Mouse (Mus musculus): ENCODE data around the gene Itch.
"Not testable (repeated sequence)": the region's sequence is repeated elsewhere in the genome, so short reads cannot be mapped to it uniquely, and the experiment has no call there.

Gene Itch

DNA sequence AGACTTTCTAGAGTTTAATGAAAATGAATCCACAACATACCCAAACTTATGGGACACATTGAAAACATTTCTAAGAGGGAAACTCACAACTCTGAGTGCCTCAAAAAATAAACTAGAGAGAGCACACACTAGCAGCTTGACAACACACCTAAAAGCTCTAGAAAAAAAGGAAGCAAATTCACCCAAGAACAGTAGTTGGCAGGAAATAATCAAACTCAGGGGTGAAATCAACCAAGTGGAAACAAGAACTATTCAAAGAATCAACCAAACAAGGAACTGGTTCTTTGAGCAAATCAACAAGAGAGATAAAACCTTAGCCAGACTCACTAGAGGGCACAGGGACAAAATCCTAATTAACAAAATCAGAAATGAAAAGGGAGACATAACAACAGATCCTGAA lies 16.0 kb downstream of the Itch start:
- ATAC-seq (ENCODE audit: low TSS enrichment): not testable (repeated sequence)

GRCm38 (mm10) chr2:155207419-155207818 lies 74.1 kb downstream of the Itch start:
- ATAC-seq (ENCODE audit: low TSS enrichment): no peak

GRCm38 (mm10) chr2:155223145-155223544 lies 89.8 kb downstream of the Itch start:
- ATAC-seq (ENCODE audit: low TSS enrichment): no peak

DNA sequence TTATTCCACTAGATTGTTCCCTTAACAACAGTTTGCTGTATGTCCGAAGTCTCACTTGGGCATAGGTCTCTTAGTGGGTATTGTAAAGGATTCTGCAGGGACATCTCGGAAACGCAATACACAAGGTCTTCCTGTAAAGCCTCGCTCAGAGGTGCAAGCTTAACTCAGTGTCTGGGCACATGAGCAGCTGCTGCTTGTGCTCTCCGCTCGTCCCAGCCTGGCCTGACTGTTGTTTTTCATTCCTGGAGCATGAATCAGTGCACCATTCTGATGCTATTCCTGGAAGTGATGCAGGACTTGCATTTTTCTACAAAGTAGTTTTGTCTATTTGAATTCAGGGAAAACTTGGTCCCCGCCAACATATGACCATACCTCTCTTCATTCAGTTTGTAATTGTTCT lies 91.4 kb downstream of the Itch start:
- peak; percentile 77; the same call in 1 of the 2 replicates for ATAC-seq (ENCODE audit: low TSS enrichment)

- peak; percentile 88 for ATAC-seq (ENCODE audit: low TSS enrichment)
These were observed 102.5 kb downstream of the Itch start for GRCm38 (mm10) chr2:155235746-155236361.

- peak; percentile 99 for ATAC-seq (ENCODE audit: low TSS enrichment)
These were observed 103.2 kb downstream of the Itch start, which contains the start of gene Dynlrb1 for GRCm38 (mm10) chr2:155236362-155236992. Dynlrb1 (plus strand) TSS chr2:155236533.

DNA sequence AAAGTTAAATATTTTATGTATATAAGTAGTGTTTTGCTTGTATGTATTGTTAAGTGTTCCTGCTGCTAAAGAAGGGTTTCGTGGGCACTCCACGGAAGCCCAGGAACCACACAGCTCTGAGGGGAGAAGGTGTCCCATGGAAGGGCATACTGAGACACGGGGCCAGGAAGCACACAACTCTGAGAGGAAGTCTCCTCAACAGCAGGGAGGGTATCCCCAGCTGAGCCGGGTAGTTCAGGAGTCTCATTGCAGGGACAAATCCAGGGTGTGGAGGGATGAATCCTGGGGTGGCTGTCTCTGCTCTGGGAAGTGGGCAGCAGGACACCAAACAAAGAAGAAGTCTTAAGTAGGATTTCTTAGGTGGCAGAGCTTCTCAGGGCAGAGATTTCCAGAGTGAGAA lies 104.0 kb downstream of the Itch start:
- ATAC-seq (ENCODE audit: low TSS enrichment): no peak

- no peak for ATAC-seq (ENCODE audit: low TSS enrichment)
These were observed 107.6 kb downstream of the Itch start for GRCm38 (mm10) chr2:155240915-155241314.

- ATAC-seq (ENCODE audit: low TSS enrichment): peak; percentile 79
These were observed 109.1 kb downstream of the Itch start for GRCm38 (mm10) chr2:155242296-155242855.

DNA sequence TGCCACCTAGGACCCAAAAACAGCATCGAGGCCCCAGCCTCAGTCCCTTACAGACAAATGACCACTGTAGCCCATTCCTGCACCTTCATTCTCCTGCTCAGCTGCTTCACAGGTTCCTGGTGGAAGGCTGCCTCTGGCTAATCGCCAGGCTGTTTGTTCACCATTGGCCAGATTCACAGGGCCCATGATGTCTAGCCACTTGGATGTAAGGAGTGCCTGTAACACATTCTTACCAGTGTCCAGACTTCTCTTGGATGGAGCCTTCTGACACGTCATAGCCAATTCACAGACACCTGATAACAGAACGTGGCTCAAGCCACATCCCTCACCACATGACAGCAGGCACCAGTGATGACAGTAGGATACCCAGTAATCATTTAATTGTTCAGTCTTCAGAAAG lies 112.9 kb downstream of the Itch start:
- ATAC-seq (ENCODE audit: low TSS enrichment): no peak

DNA sequence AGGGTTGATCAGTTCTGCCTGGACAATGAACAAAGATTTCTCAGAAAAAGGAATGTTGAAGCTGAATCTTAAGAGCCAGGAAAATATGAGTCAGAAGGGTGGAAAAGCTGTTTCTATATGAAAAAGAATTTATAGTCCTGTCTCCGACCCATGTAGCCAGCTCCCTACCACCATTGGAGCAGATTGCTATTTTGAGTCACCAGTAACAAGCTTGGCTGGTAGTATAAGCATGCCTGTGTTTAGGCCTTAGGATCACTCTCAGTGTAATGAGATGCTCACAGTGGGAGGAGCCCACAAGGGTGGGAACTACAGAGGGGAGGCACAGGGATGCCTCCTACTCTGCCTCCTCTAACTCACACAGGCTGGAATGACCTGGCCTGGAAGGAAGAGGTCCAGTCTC lies 114.9 kb downstream of the Itch start:
- ATAC-seq (ENCODE audit: low TSS enrichment): no peak

DNA sequence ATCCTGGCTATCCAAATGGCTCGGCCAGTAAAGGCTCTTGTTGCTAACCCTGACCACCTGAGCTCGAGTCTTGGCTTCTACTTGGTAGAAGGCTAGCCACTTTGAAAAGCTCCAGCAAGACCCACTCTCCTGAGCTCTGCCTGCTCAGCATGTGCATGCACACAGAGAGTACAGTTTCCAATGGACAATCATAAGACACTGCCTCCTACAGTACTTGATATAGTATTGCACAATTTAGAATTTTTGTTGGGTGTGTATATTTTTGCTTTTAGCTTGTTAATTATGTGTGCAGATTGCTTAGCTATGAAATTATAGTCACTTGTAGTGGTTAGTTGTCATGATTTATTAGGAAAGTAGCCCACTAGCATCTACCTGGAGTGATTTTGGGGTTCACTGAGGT lies 115.4 kb downstream of the Itch start:
- no peak for ATAC-seq (ENCODE audit: low TSS enrichment)

DNA sequence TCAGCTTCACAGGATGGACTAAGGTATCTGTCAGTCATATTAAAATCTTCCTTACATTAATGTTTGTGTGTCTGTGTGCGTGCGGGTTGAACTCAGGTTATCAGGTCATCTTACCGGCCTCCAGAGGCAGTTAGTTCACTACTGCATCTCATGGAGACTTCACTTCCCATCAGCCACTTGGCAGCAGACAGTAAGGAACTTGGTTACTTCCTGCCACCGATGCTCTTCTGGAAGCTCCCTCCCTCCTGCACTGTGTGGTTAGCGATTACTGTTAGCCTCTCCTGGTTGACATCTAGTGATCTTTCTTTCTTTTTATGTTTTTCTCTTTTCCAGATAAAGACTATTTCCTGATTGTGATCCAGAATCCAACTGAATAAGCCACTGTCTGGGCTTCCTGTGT lies 116.3 kb downstream of the Itch start:
- no peak for ATAC-seq (ENCODE audit: low TSS enrichment)

GRCm38 (mm10) chr2:155265526-155265925 lies 132.2 kb downstream of the Itch start:
- ATAC-seq (ENCODE audit: low TSS enrichment): no peak

GRCm38 (mm10) chr2:155266896-155267295 lies 133.6 kb downstream of the Itch start:
- no peak for ATAC-seq (ENCODE audit: low TSS enrichment)

DNA sequence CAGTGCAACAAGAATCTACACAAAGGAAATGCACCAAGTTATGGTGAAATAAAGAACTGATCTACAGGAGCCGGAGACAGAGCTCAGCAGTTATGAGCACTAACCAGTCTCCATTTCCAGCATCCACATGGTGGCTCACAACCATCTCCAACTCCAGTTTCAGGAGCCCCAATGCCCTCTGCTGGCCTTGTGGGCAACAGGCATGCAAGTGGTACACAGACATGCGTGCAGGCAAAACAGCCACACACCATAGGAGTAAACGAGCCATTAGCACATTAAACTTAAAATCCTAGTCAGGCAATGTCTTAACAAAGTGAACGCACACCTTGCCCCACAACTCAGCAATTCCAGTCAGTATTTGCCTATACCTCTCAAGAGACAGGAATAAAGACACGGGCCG lies 138.6 kb downstream of the Itch start:
- no peak for ATAC-seq (ENCODE audit: low TSS enrichment)

DNA sequence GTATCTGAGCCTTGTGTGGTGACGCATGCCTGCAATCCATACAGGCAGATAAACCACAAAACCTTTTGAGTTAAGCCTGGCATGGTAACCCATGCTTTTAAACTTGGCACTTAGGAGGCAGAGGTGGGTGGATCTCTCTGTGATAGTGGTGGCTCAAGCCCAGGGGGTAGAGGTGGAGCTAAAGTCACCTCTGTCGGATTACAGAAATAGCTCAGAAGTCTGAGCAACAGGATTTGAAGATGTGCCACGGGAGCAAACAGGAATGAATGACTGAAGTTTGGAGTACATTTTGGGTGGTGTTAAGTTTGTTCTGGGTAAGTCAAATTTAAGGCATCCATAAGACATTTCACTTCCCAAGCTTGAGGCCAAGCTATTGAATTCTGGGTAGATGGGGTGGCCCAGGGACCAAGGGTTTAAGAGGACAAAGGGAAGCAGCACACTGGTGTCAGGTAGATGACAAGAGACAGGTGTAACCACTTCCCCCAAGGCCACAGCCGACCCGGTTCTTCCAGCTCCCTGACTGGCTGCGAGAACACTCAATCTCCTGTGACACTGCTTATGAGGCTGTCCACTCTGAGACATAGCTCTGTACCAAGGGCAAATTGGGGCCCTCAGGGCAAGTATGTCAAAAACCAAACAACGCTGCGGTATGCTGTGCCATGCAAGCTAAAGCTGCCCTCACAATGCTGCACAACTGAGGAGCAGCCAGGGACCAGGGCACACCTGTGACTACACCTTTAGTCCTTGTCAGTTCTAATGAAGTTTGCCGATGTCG lies 139.3 kb downstream of the Itch start:
- ATAC-seq (ENCODE audit: low TSS enrichment): no peak

GRCm38 (mm10) chr2:155273603-155274002 lies 140.3 kb downstream of the Itch start:
- no peak for ATAC-seq (ENCODE audit: low TSS enrichment)

GRCm38 (mm10) chr2:155276195-155276594 lies 142.9 kb downstream of the Itch start, which contains the start of gene Map1lc3a:
Map1lc3a (plus strand) TSS chr2:155276297.
- ATAC-seq (ENCODE audit: low TSS enrichment): peak; percentile 88

All from frontal cortex, adult (tissue).